In genomic region chr2:43755899-43756298, GRCm38 (mm10) we compare ENCODE assay signal across 23 mouse cellular contexts. TPM values are rescaled to one million over a fixed set of nuclear protein-coding genes. Genes with fewer than 3 reads are reported as not detected.
DNase-seq lines count a peak whose midpoint lies in the region; ATAC-seq lines count a peak whose summit lies in the region.
"Had no signal": no experiment of that assay in that cellular context is flagged by ENCODE, and none has a peak within 500 bp of the region (broad histone marks: within the 10 kb centered on the region; RNA-seq: fewer than 3 reads in every experiment).

No protein-coding gene starts in this region.

- no peak overlapping the region for H3K4me2 ChIP-seq in forebrain, embryonic 15.5 days (replicated peaks)
- H3K4me2 ChIP-seq in forebrain, embryonic 12.5 days: no peak overlapping the region
- no peak overlapping the region for H3K4me2 ChIP-seq in hindbrain, embryonic 12.5 days (replicated peaks)
- H3K4me2 ChIP-seq in hindbrain, embryonic 14.5 days (replicated peaks): no peak overlapping the region
- H3K4me2 ChIP-seq: embryonic facial prominence, embryonic 12.5 days; embryonic facial prominence, embryonic 15.5 days; heart, embryonic 13.5 days; hindbrain, embryonic 13.5 days had no signal

- H3K36me3 ChIP-seq in forebrain, embryonic 15.5 days: no peaks in the 10 kb centered on the region
- no peaks in the 10 kb centered on the region for H3K36me3 ChIP-seq in forebrain, embryonic 12.5 days (replicated peaks)
- H3K36me3 ChIP-seq in hindbrain, embryonic 12.5 days: no peaks in the 10 kb centered on the region
- H3K36me3 ChIP-seq in hindbrain, embryonic 14.5 days (replicated peaks; ENCODE audit: control insufficient read depth, insufficient read depth): no peaks in the 10 kb centered on the region
- H3K36me3 ChIP-seq: embryonic facial prominence, embryonic 12.5 days; embryonic facial prominence, embryonic 15.5 days; heart, embryonic 10.5 days; heart, embryonic 13.5 days; hindbrain, embryonic 13.5 days had no signal

- H3K27me3 ChIP-seq in forebrain, embryonic 15.5 days: no peaks in the 10 kb centered on the region
- no peaks in the 10 kb centered on the region for H3K27me3 ChIP-seq in forebrain, embryonic 12.5 days
- no peaks in the 10 kb centered on the region for H3K27me3 ChIP-seq in hindbrain, embryonic 12.5 days
- H3K27me3 ChIP-seq in hindbrain, embryonic 14.5 days (ENCODE audit: control insufficient read depth, insufficient read depth, low read length): no peaks in the 10 kb centered on the region
- H3K27me3 ChIP-seq: embryonic facial prominence, embryonic 12.5 days; embryonic facial prominence, embryonic 15.5 days; heart, embryonic 13.5 days; hindbrain, embryonic 13.5 days had no signal

- H3K9ac ChIP-seq in forebrain, embryonic 15.5 days (replicated peaks): no peak overlapping the region
- no peak overlapping the region for H3K9ac ChIP-seq in forebrain, embryonic 12.5 days
- no peak overlapping the region for H3K9ac ChIP-seq in hindbrain, embryonic 12.5 days
- H3K9ac ChIP-seq in hindbrain, embryonic 14.5 days: no peak overlapping the region
- H3K9ac ChIP-seq: embryonic facial prominence, embryonic 12.5 days; embryonic facial prominence, embryonic 15.5 days; heart, embryonic 13.5 days; hindbrain, embryonic 13.5 days had no signal

- no peak overlapping the region for H3K4me3 ChIP-seq in forebrain, embryonic 15.5 days
- no peak overlapping the region for H3K4me3 ChIP-seq in forebrain, embryonic 12.5 days (replicated peaks)
- H3K4me3 ChIP-seq in hindbrain, embryonic 12.5 days: no peak overlapping the region
- H3K4me3 ChIP-seq in hindbrain, embryonic 14.5 days (replicated peaks; ENCODE audit: low read length): no peak overlapping the region
- H3K4me3 ChIP-seq: embryonic facial prominence, embryonic 12.5 days; embryonic facial prominence, embryonic 15.5 days; heart, adult 2 months; heart, embryonic 10.5 days; heart, embryonic 13.5 days; hindbrain, embryonic 13.5 days had no signal

- WGBS in forebrain, embryonic 15.5 days: 98% methylated on average over 3 of the region's 3 CpGs
- 87% methylated on average over 3 of the region's 3 CpGs for WGBS in forebrain, embryonic 12.5 days
- WGBS in hindbrain, embryonic 12.5 days: 94% methylated on average over 3 of the region's 3 CpGs
- WGBS in hindbrain, embryonic 14.5 days: 97% methylated on average over 3 of the region's 3 CpGs

- no peaks in the 10 kb centered on the region for H3K9me3 ChIP-seq in forebrain, embryonic 15.5 days
- H3K9me3 ChIP-seq in forebrain, embryonic 12.5 days: no peaks in the 10 kb centered on the region
- H3K9me3 ChIP-seq in hindbrain, embryonic 12.5 days (replicated peaks): no peaks in the 10 kb centered on the region
- no peaks in the 10 kb centered on the region for H3K9me3 ChIP-seq in hindbrain, embryonic 14.5 days (ENCODE audit: control insufficient read depth, low read length)
- H3K9me3 ChIP-seq: embryonic facial prominence, embryonic 12.5 days; embryonic facial prominence, embryonic 15.5 days; heart, embryonic 10.5 days; heart, embryonic 13.5 days; hindbrain, embryonic 13.5 days had no signal

- no peaks in the 10 kb centered on the region for H3K4me1 ChIP-seq in forebrain, embryonic 15.5 days
- no peaks in the 10 kb centered on the region for H3K4me1 ChIP-seq in forebrain, embryonic 12.5 days
- no peaks in the 10 kb centered on the region for H3K4me1 ChIP-seq in hindbrain, embryonic 12.5 days
- H3K4me1 ChIP-seq in hindbrain, embryonic 14.5 days (replicated peaks; ENCODE audit: control insufficient read depth, insufficient read depth, low read length): no peaks in the 10 kb centered on the region
- H3K4me1 ChIP-seq: embryonic facial prominence, embryonic 12.5 days; embryonic facial prominence, embryonic 15.5 days; heart, embryonic 10.5 days; heart, embryonic 13.5 days; hindbrain, embryonic 13.5 days had no signal

- DNase-seq in hindbrain, embryonic 14.5 days (ENCODE audit: low spot score): no peak
- no peak for DNase-seq in kidney, adult 18-20 months
- DNase-seq: adrenal gland, adult 2 months; adrenal gland, postnatal 14 days; cerebellum, adult 11 months; cerebellum, adult 2 months; cerebellum, adult 9-11 months; cerebellum, postnatal 25 days; gastrocnemius, postnatal 25 days; heart, adult 2 months; heart, postnatal 14 days had no signal

- no peak overlapping the region for H3K27ac ChIP-seq in forebrain, embryonic 15.5 days (replicated peaks)
- no peak overlapping the region for H3K27ac ChIP-seq in forebrain, embryonic 12.5 days
- no peak overlapping the region for H3K27ac ChIP-seq in hindbrain, embryonic 12.5 days
- no peak overlapping the region for H3K27ac ChIP-seq in hindbrain, embryonic 14.5 days
- H3K27ac ChIP-seq: embryonic facial prominence, embryonic 12.5 days; embryonic facial prominence, embryonic 15.5 days; heart, adult 2 months; heart, embryonic 10.5 days; heart, embryonic 13.5 days; hindbrain, embryonic 13.5 days; hindbrain, postnatal 0 days had no signal

- 0 out of 2 replicates have a peak, but pooled peaks have one; percentile 26 for ATAC-seq in forebrain, embryonic 15.5 days (replicated peaks)
- no peak for ATAC-seq in forebrain, embryonic 12.5 days (ENCODE audit: low FRiP score)
- 0 out of 2 replicates have a peak, but pooled peaks have one; percentile 13 for ATAC-seq in hindbrain, embryonic 12.5 days (ENCODE audit: low FRiP score)
- no peak for ATAC-seq in hindbrain, embryonic 14.5 days (ENCODE audit: low FRiP score)
- ATAC-seq in megakaryocyte-erythroid progenitor cell, adult 5-6 weeks (replicated peaks; ENCODE audit: low FRiP score, low TSS enrichment, poor library complexity, severe bottlenecking): 0 out of 2 replicates have a peak, but pooled peaks have one; percentile 29
- ATAC-seq: hindbrain, postnatal 0 days; intestine, embryonic 16.5 days had no signal

RNA-seq across cellular contexts. Expression of gene Arhgap15, which starts 7.3 kb away (rescaled TPM):
- polyA plus RNA-seq in forebrain, embryonic 15.5 days (2015; fragmentation: Nextera tagmentation; extraction: Ambion mirVana): 0.61 and 0.87 TPM in 2 replicates
- polyA plus RNA-seq in forebrain, embryonic 12.5 days (2016; fragmentation: Nextera tagmentation; extraction: Ambion mirVana): 0.23 and 0.38 TPM in 2 replicates
- 1.2 and 1.4 TPM in 2 replicates for polyA plus RNA-seq in hindbrain, embryonic 12.5 days (2016; fragmentation: Nextera tagmentation; extraction: Ambion mirVana)
- polyA plus RNA-seq in hindbrain, embryonic 14.5 days (2014; fragmentation: Nextera tagmentation; extraction: Ambion mirVana): 3.0 and 3.1 TPM in 2 replicates
- 21.8 and 48.5 TPM in 2 replicates for total RNA-seq in megakaryocyte-erythroid progenitor cell, adult 5-6 weeks (2014; fragmentation: Nextera tagmentation)
- 29.8 and 45.0 TPM in 2 replicates for total RNA-seq in megakaryocyte-erythroid progenitor cell, adult 5-6 weeks (2017)
- total RNA-seq: ES-E14 had no signal

Comparison
In these comparisons a context has a peak if more than half of its experiments do, and no peak if none do; other contexts are left out.
1. ATAC-seq: peak in forebrain, embryonic 15.5 days (single experiment), hindbrain, embryonic 12.5 days (single experiment) and megakaryocyte-erythroid progenitor cell, adult 5-6 weeks (single experiment); none in forebrain, embryonic 12.5 days (single experiment) and hindbrain, embryonic 14.5 days (single experiment).